Comparison of ENCODE assay signal across 8 mouse cellular contexts in the genomic region with DNA sequence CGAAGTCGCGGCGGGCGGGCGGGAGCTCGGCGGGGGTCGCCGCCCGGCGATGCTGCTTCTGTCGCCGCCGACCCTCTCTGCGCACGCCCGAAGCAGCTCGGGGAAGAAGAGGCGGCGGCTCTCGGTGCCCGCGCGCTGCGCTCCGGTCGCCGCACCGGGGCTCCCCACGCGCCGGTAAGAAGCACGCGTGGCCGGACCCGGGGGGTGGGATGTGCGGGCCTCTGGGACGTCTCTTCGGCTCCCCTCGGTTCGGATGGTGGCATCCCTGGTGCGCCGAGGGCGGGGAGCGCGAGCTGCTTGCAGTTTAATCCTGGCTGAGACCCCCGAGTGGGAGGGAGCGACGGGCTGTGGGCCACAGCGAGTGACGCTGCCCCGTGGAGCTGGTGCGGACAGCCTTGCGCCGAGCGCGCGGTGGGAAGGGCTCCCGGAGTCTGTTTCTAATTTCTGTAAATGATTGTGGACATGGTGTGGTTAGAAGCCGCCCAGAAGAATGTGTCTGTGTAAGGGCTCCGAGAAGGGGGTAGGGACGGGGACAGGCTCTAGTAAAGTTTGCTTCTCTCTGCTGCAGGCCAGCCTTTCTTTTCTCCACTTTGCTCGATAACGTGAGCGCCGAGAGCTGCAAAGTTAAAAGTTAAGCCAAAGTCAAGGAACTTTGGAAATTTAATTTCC. TPM values are rescaled to one million over a fixed set of nuclear protein-coding genes. Genes with fewer than 3 reads are reported as not detected.
DNase-seq lines count a peak whose midpoint lies in the region; ATAC-seq and TF ChIP-seq lines count a peak whose summit lies in the region.

No protein-coding gene starts in this region.

- H3K4me2 ChIP-seq in forebrain, embryonic 14.5 days (ENCODE audit: low read length) = peak overlapping the region; percentile 83

- ATAC-seq in forebrain, embryonic 14.5 days = peak; percentile 64

- no peak for TF ChIP-seq RAD21 in MEL (IDR thresholded peaks at IDR 0.05; ENCODE audit: low read depth, low read length)

- peak overlapping the region; percentile 17; the same call in 1 of the 2 replicates for H3K27ac ChIP-seq in MEL (ENCODE audit: control insufficient read depth, low read depth, low read length)
- peak overlapping the region; percentile 65; the same call in 1 of the 2 replicates for H3K27ac ChIP-seq in forebrain, embryonic 14.5 days (ENCODE audit: low read depth, low read length)
- peak overlapping the region; percentile 75 for H3K27ac ChIP-seq in layer of hippocampus, adult 2 months

- WGBS in forebrain, embryonic 14.5 days = under 1% methylated on average over 52 of the region's 67 CpGs

- peak overlapping the region; percentile 74 to 95 for H3K4me3 ChIP-seq in MEL (ENCODE audit: control insufficient read depth in 1 of 2, insufficient read depth in 1 of 2, low read depth in 2 of 2, low read length in 2 of 2)
- peak overlapping the region; percentile 78 for H3K4me3 ChIP-seq in forebrain, embryonic 14.5 days (ENCODE audit: low read depth, low read length)
- peak overlapping the region; percentile 80 for H3K4me3 ChIP-seq in layer of hippocampus, adult 2 months

- H3K9ac ChIP-seq in MEL (ENCODE audit: control insufficient read depth, low read depth, low read length, poor library complexity, severe bottlenecking) = peak overlapping the region; percentile 73
- peak overlapping the region; percentile 80 for H3K9ac ChIP-seq in forebrain, embryonic 14.5 days (ENCODE audit: low read length)

- intact Hi-C loops in heart, postnatal 36 days (cut with DNase I) = no loop called here

- H3K36me3 ChIP-seq in MEL (ENCODE audit: control insufficient read depth in 1 of 2, insufficient read depth in 2 of 2, low read length in 2 of 2) = peaks cover 0 to 27% of the 10 kb centered on the region in 2 experiments; a peak in 2 of 4 replicates
- no peaks in the 10 kb centered on the region for H3K36me3 ChIP-seq in forebrain, embryonic 14.5 days (ENCODE audit: control insufficient read depth, insufficient read depth, low read length)

- peak; percentile 68 for DNase-seq in MEL (ENCODE audit: low read depth, low spot score)
- DNase-seq in adrenal gland, postnatal 4 days (ENCODE audit: low spot score in 2 of 2) = peak; percentile 7
- peak; percentile 47 for DNase-seq in forebrain, embryonic 14.5 days (ENCODE audit: low spot score)
- peak; percentile 45 to 49 for DNase-seq in heart, postnatal 36 days
- peak in 1 of 2 experiments; percentile 13 for DNase-seq in layer of hippocampus, adult 2 months (ENCODE audit: low spot score in 2 of 2)
- peak; percentile 70 for DNase-seq in lung, postnatal 10 days
- peak; percentile 75 for DNase-seq in retina, postnatal 1 day
- DNase-seq in spleen, postnatal 4 days (ENCODE audit: low spot score in 2 of 2) = no peak

- peaks cover 19 to 20% of the 10 kb centered on the region in 2 experiments for H3K4me1 ChIP-seq in MEL (ENCODE audit: control insufficient read depth in 1 of 2, insufficient read depth in 2 of 2, low read length in 2 of 2)
- H3K4me1 ChIP-seq in forebrain, embryonic 14.5 days (ENCODE audit: control insufficient read depth, insufficient read depth, low read length) = peaks cover 9% of the 10 kb centered on the region

- H3K79me2 ChIP-seq in MEL (ENCODE audit: control insufficient read depth, insufficient read depth, low read length, poor library complexity) = peaks cover 3% of the 10 kb centered on the region; the same call in 1 of the 2 replicates

- TF ChIP-seq CTCF in MEL (IDR thresholded peaks at IDR 0.05 in 2 of 3, conservative IDR thresholded peaks at IDR 0.05 in 1 of 3; ENCODE audit: control insufficient read depth in 1 of 3, insufficient read depth in 1 of 3, low read depth in 2 of 3, low read length in 3 of 3, poor library complexity in 1 of 3, severe bottlenecking in 1 of 3) = no peak
- no peak for TF ChIP-seq CTCF in layer of hippocampus, adult 2 months (conservative IDR thresholded peaks at IDR 0.05)

- no peak for TF ChIP-seq POLR2A in MEL (IDR thresholded peaks at IDR 0.05; ENCODE audit: control insufficient read depth in 1 of 2, insufficient read depth in 1 of 2, low read depth in 1 of 2, low read length in 2 of 2, poor library complexity in 1 of 2)

- TF ChIP-seq EP300 in MEL (IDR thresholded peaks at IDR 0.05; ENCODE audit: low read depth in 1 of 2, low read length in 2 of 2) = no peak

- H3K9me3 ChIP-seq in MEL (replicated peaks; ENCODE audit: insufficient read depth, low read length) = no peaks in the 10 kb centered on the region
- no peaks in the 10 kb centered on the region for H3K9me3 ChIP-seq in forebrain, embryonic 14.5 days (replicated peaks; ENCODE audit: control insufficient read depth, low read length)

- no peaks in the 10 kb centered on the region for H3K27me3 ChIP-seq in MEL (ENCODE audit: control insufficient read depth in 1 of 2, insufficient read depth in 2 of 2, low read length in 2 of 2)
- H3K27me3 ChIP-seq in forebrain, embryonic 14.5 days (replicated peaks; ENCODE audit: control insufficient read depth, insufficient read depth, low read length) = no peaks in the 10 kb centered on the region

TF ChIP-seq in MEL, 35 proteins besides CTCF, POLR2A, EP300 and RAD21:
- no peak for TF ChIP-seq MAX (IDR thresholded peaks at IDR 0.05; ENCODE audit: low read length)
- no peak for TF ChIP-seq NRF1 (IDR thresholded peaks at IDR 0.05; ENCODE audit: insufficient read depth, low read depth, low read length, poor library complexity, severe bottlenecking)
- TF ChIP-seq JUND (IDR thresholded peaks at IDR 0.05; ENCODE audit: low read depth, low read length) = no peak
- 0 out of 2 replicates have a peak, but pooled peaks have one; percentile 19 for TF ChIP-seq TBP (IDR thresholded peaks at IDR 0.05; ENCODE audit: low read depth, low read length)
- TF ChIP-seq GABPA (IDR thresholded peaks at IDR 0.05; ENCODE audit: low read depth, low read length) = no peak
- 0 out of 2 replicates have a peak, but pooled peaks have one; percentile 46 for TF ChIP-seq CHD1 (IDR thresholded peaks at IDR 0.05; ENCODE audit: low read depth, low read length)
- TF ChIP-seq SIN3A (IDR thresholded peaks at IDR 0.05; ENCODE audit: low read length) = peak; percentile 37; the same call in 1 of the 2 replicates
- no peak for TF ChIP-seq TCF12 (IDR thresholded peaks at IDR 0.05; ENCODE audit: low read depth, low read length)

RNA-seq across cellular contexts. Expression of a gene that starts 0.5 kb away (rescaled TPM):
- 15.1 and 18.4 TPM in 2 replicates for total RNA-seq in MEL (2012; rRNA removed)
- 10 to 100 TPM; 15.5 to 43.6 TPM for polyA plus RNA-seq in MEL (2012; ENCODE audit: insufficient read depth in 1 of 2, insufficient read length in 2 of 2, low read depth in 1 of 2, low replicate concordance in 2 of 2, missing spikeins in 1 of 2)
- total RNA-seq in adrenal gland, postnatal 4 days (2021) = 10 to 100 TPM; 25.5 to 45.0 TPM
- polyA plus RNA-seq in forebrain, embryonic 14.5 days (2014; fragmentation: Nextera tagmentation; extraction: Ambion mirVana) = 4.8 and 5.6 TPM in 2 replicates
- total RNA-seq in heart, postnatal 36 days (2021) = 1 to 10 TPM; 6.1 to 7.0 TPM
- 10 to 100 TPM in 1 of 2 experiments, 1 to 10 TPM in 1; 9.7 to 13.4 TPM for total RNA-seq in layer of hippocampus, adult 2 months (2021)

Comparison
In these comparisons a context has a peak if more than half of its experiments do, and no peak if none do; other contexts are left out.
1. DNase-seq: peak in MEL (single experiment), adrenal gland, postnatal 4 days (2 of 2), forebrain, embryonic 14.5 days (single experiment), heart, postnatal 36 days (2 of 2), lung, postnatal 10 days (single experiment) and retina, postnatal 1 day (single experiment); none in spleen, postnatal 4 days (0 of 2).
2. H3K27ac ChIP-seq: peak in every context shown above with its lines; median percentile 75 in layer of hippocampus, adult 2 months; 65 in forebrain, embryonic 14.5 days; 17 in MEL.
3. Peak in every context shown above with its lines, with median percentiles within 50 percentile points of each other: H3K4me3 ChIP-seq.